Mouse (Mus musculus): ENCODE data around the gene Tle3.

Gene Tle3

GRCm38 (mm10) chr9:61395071-61395470 is 22.9 kb downstream of the Tle3 start:
- no peak for DNase-seq (ENCODE audit: low spot score in 2 of 2)

- DNase-seq (ENCODE audit: low spot score in 2 of 2): no peak
Measured at GRCm38 (mm10) chr9:61396474-61396873, 24.3 kb downstream of the Tle3 start.

- DNase-seq (ENCODE audit: low spot score in 2 of 2): no peak
Measured at GRCm38 (mm10) chr9:61397130-61397529, 25.0 kb downstream of the Tle3 start.

GRCm38 (mm10) chr9:61398160-61398559 is 26.0 kb downstream of the Tle3 start:
- no peak for DNase-seq (ENCODE audit: low spot score in 2 of 2)

- DNase-seq (ENCODE audit: low spot score in 2 of 2): no peak
Measured at GRCm38 (mm10) chr9:61400132-61400531, 28.0 kb downstream of the Tle3 start.

GRCm38 (mm10) chr9:61401664-61402063 is 29.5 kb downstream of the Tle3 start:
- no peak for DNase-seq (ENCODE audit: low spot score in 2 of 2)

- no peak for DNase-seq (ENCODE audit: low spot score in 2 of 2)
Measured at GRCm38 (mm10) chr9:61402268-61402667, 30.1 kb downstream of the Tle3 start.

GRCm38 (mm10) chr9:61402716-61403115 is 30.6 kb downstream of the Tle3 start:
- no peak for DNase-seq (ENCODE audit: low spot score in 2 of 2)

- no peak for DNase-seq (ENCODE audit: low spot score in 2 of 2)
Measured at GRCm38 (mm10) chr9:61403866-61404614, 31.9 kb downstream of the Tle3 start.

- no peak for DNase-seq (ENCODE audit: low spot score in 2 of 2)
Measured at GRCm38 (mm10) chr9:61404615-61404980, 32.4 kb downstream of the Tle3 start.

- DNase-seq (ENCODE audit: low spot score in 2 of 2): peak; percentile 73 to 76
Measured at GRCm38 (mm10) chr9:61404998-61405621, 32.9 kb downstream of the Tle3 start.

- DNase-seq (ENCODE audit: low spot score in 2 of 2): no peak
Measured at GRCm38 (mm10) chr9:61406343-61406742, 34.2 kb downstream of the Tle3 start.

- DNase-seq (ENCODE audit: low spot score in 2 of 2): no peak
Measured at GRCm38 (mm10) chr9:61409046-61409445, 36.9 kb downstream of the Tle3 start.

GRCm38 (mm10) chr9:61413665-61414456 is 41.7 kb downstream of the Tle3 start:
- DNase-seq (ENCODE audit: low spot score in 2 of 2): no peak

GRCm38 (mm10) chr9:61416571-61416970 is 44.4 kb downstream of the Tle3 start:
- no peak for DNase-seq (ENCODE audit: low spot score in 2 of 2)

- no peak for DNase-seq (ENCODE audit: low spot score in 2 of 2)
Measured at GRCm38 (mm10) chr9:61421626-61422025, 49.5 kb downstream of the Tle3 start.

- DNase-seq (ENCODE audit: low spot score in 2 of 2): no peak
Measured at GRCm38 (mm10) chr9:61424245-61424644, 52.1 kb downstream of the Tle3 start.

GRCm38 (mm10) chr9:61426493-61426892 is 54.3 kb downstream of the Tle3 start:
- no peak for DNase-seq (ENCODE audit: low spot score in 2 of 2)

GRCm38 (mm10) chr9:61427051-61427450 is 54.9 kb downstream of the Tle3 start:
- no peak for DNase-seq (ENCODE audit: low spot score in 2 of 2)

- DNase-seq (ENCODE audit: low spot score in 2 of 2): no peak
Measured at GRCm38 (mm10) chr9:61427901-61428300, 55.7 kb downstream of the Tle3 start.

- DNase-seq (ENCODE audit: low spot score in 2 of 2): no peak
Measured at GRCm38 (mm10) chr9:61431830-61432229, 59.7 kb downstream of the Tle3 start.

- no peak for DNase-seq (ENCODE audit: low spot score in 2 of 2)
Measured at GRCm38 (mm10) chr9:61433206-61433605, 61.0 kb downstream of the Tle3 start.

GRCm38 (mm10) chr9:61434062-61434461 is 61.9 kb downstream of the Tle3 start:
- peak in 1 of 2 experiments; percentile 34 for DNase-seq (ENCODE audit: low spot score in 2 of 2)

Measured in frontal cortex, postnatal 14 days (tissue).